ENCODE assay signal across 7 mouse cellular contexts in the genomic region with DNA sequence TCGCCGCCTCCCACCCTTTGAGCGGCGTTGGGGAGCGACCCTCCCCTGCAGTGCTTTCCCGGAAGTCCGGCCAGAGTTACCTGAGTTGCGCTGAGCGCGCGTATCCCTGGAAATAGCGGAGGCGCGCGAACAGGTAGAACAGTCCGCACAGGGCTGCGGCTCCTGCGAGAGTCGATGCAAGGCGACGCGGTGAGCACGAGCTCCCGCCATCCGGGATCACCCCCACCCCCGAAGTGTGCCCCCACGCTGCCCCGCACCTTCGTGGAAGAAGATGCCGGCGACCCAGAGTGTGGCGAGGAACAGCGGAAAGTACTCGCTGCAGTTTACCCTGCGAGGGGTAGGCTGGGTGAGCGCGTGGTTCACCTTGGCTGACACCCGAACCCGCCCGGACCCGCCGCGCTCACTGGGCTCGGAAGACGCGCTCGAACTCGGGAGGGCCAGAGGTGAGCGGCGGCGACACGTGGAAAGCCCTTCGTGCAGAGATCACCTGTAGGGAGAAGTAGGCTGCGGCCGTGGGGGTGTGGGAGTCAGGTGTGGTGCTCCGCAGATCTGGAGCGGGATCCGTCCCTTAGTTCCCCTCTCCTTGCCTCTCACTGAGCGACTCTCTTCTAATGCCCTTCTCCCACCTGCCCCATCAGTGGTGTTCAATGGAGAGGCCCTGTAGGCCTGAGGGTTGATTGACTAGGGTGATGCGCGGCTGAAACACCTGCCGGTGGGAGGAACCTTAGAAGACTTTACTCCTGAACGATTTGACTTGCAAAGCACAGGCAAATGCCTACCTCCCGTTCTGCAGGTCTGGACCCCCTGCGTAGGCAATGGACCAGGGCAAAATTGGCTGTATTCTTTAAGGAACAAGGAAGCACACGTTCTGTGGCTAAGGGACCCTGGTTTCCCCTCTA. TPM values are rescaled to one million over a fixed set of nuclear protein-coding genes. Genes with fewer than 3 reads are reported as not detected.
A peak's percentile ranks its signal among the peaks of the same experiment; 100 is the strongest.
DNase-seq lines count a peak whose midpoint lies in the region; ATAC-seq and TF ChIP-seq lines count a peak whose summit lies in the region.

No protein-coding gene starts in this region.

- peak overlapping the region; percentile 68 for H3K4me3 ChIP-seq in lung, embryonic 16.5 days (ENCODE audit: low read length)
- peak overlapping the region; percentile 65 for H3K4me3 ChIP-seq in embryonic facial prominence, embryonic 13.5 days
- peak overlapping the region; percentile 66 for H3K4me3 ChIP-seq in intestine, postnatal 0 days (ENCODE audit: low read depth, low read length)
- peak overlapping the region; percentile 55 for H3K4me3 ChIP-seq in midbrain, embryonic 16.5 days (ENCODE audit: low read depth, low read length)

- H3K4me1 ChIP-seq in lung, embryonic 16.5 days (replicated peaks; ENCODE audit: control insufficient read depth, insufficient read depth, low read length) = peaks cover 10% of the 10 kb centered on the region
- H3K4me1 ChIP-seq in embryonic facial prominence, embryonic 13.5 days = peaks cover 17% of the 10 kb centered on the region
- no peaks in the 10 kb centered on the region for H3K4me1 ChIP-seq in intestine, postnatal 0 days (replicated peaks; ENCODE audit: control insufficient read depth, insufficient read depth, low read length)
- H3K4me1 ChIP-seq in midbrain, embryonic 16.5 days (ENCODE audit: control insufficient read depth, insufficient read depth, low read length) = peaks cover 9% of the 10 kb centered on the region; the same call in 1 of the 2 replicates

- 3% methylated on average over 63 of the region's 66 CpGs for WGBS in lung, embryonic 16.5 days
- WGBS in embryonic facial prominence, embryonic 13.5 days = 1% methylated on average over 66 of the region's 66 CpGs
- WGBS in intestine, postnatal 0 days = 2% methylated on average over 65 of the region's 66 CpGs
- WGBS in midbrain, embryonic 16.5 days = 1% methylated on average over 66 of the region's 66 CpGs

- peaks cover 18% of the 10 kb centered on the region for H3K36me3 ChIP-seq in lung, embryonic 16.5 days (ENCODE audit: control insufficient read depth, insufficient read depth, low read length)
- peaks cover 33% of the 10 kb centered on the region for H3K36me3 ChIP-seq in embryonic facial prominence, embryonic 13.5 days
- peaks cover 33% of the 10 kb centered on the region for H3K36me3 ChIP-seq in intestine, postnatal 0 days (ENCODE audit: control insufficient read depth, insufficient read depth)
- H3K36me3 ChIP-seq in midbrain, embryonic 16.5 days (ENCODE audit: control insufficient read depth, insufficient read depth, low read length) = peaks cover 26% of the 10 kb centered on the region

- peak; percentile 26 for ATAC-seq in lung, embryonic 16.5 days (ENCODE audit: low read depth)
- ATAC-seq in embryonic facial prominence, embryonic 13.5 days (ENCODE audit: insufficient number of reproducible peaks, insufficient read depth, low FRiP score, low TSS enrichment, low read depth) = peak; percentile 40
- peak; percentile 66 for ATAC-seq in intestine, postnatal 0 days
- peak; percentile 76 for ATAC-seq in midbrain, embryonic 16.5 days

- H3K27ac ChIP-seq in lung, embryonic 16.5 days (ENCODE audit: low read length) = no peak overlapping the region
- no peak overlapping the region for H3K27ac ChIP-seq in embryonic facial prominence, embryonic 13.5 days
- peak overlapping the region; percentile 41; the same call in 1 of the 2 replicates for H3K27ac ChIP-seq in intestine, postnatal 0 days (ENCODE audit: low read depth, low read length)
- H3K27ac ChIP-seq in midbrain, embryonic 16.5 days (ENCODE audit: low read length) = no peak overlapping the region

- no peaks in the 10 kb centered on the region for H3K9me3 ChIP-seq in lung, embryonic 16.5 days (ENCODE audit: control insufficient read depth, low read length)
- no peaks in the 10 kb centered on the region for H3K9me3 ChIP-seq in embryonic facial prominence, embryonic 13.5 days
- H3K9me3 ChIP-seq in intestine, postnatal 0 days (ENCODE audit: control insufficient read depth) = no peaks in the 10 kb centered on the region
- no peaks in the 10 kb centered on the region for H3K9me3 ChIP-seq in midbrain, embryonic 16.5 days (replicated peaks; ENCODE audit: control insufficient read depth, low read length, poor library complexity, severe bottlenecking)

- H3K9ac ChIP-seq in lung, embryonic 16.5 days (ENCODE audit: low read length) = peak overlapping the region; percentile 65
- H3K9ac ChIP-seq in embryonic facial prominence, embryonic 13.5 days = peak overlapping the region; percentile 76
- H3K9ac ChIP-seq in intestine, postnatal 0 days (ENCODE audit: low read depth, low read length) = peak overlapping the region; percentile 60
- peak overlapping the region; percentile 51 for H3K9ac ChIP-seq in midbrain, embryonic 16.5 days (ENCODE audit: low read depth, low read length)

- no peak for DNase-seq in lung, adult 18-20 months
- DNase-seq in embryo, embryonic 11 days = no peak
- DNase-seq in embryo, embryonic 10.5 days (ENCODE audit: low spot score) = no peak

- TF ChIP-seq CTCF in intestine, postnatal 0 days (IDR thresholded peaks at IDR 0.05; ENCODE audit: low read depth) = no peak

- H3K4me2 ChIP-seq in lung, embryonic 16.5 days (ENCODE audit: low read depth, low read length) = peak overlapping the region; percentile 97
- peak overlapping the region; percentile 93 for H3K4me2 ChIP-seq in embryonic facial prominence, embryonic 13.5 days
- peak overlapping the region; percentile 97 for H3K4me2 ChIP-seq in intestine, postnatal 0 days (replicated peaks; ENCODE audit: low read depth)
- peak overlapping the region; percentile 92 for H3K4me2 ChIP-seq in midbrain, embryonic 16.5 days (ENCODE audit: low read length)

- peaks cover 4% of the 10 kb centered on the region; the same call in 1 of the 2 replicates for H3K27me3 ChIP-seq in lung, embryonic 16.5 days (ENCODE audit: control insufficient read depth, insufficient read depth, low read depth, low read length)
- peaks cover 45% of the 10 kb centered on the region for H3K27me3 ChIP-seq in embryonic facial prominence, embryonic 13.5 days
- H3K27me3 ChIP-seq in intestine, postnatal 0 days (replicated peaks; ENCODE audit: control insufficient read depth, insufficient read depth, low read length) = no peaks in the 10 kb centered on the region
- H3K27me3 ChIP-seq in midbrain, embryonic 16.5 days (ENCODE audit: control insufficient read depth, insufficient read depth, low read depth, low read length) = peaks cover 15% of the 10 kb centered on the region

RNA-seq across cellular contexts. Expression of gene Ltc4s, which starts 1.2 kb away (rescaled TPM):
- polyA plus RNA-seq in lung, embryonic 16.5 days (2015; fragmentation: Nextera tagmentation; extraction: Ambion mirVana) = 2.7 and 3.6 TPM in 2 replicates
- polyA plus RNA-seq in embryonic facial prominence, embryonic 13.5 days (2015; fragmentation: Nextera tagmentation; extraction: Ambion mirVana) = 1.7 and 1.8 TPM in 2 replicates
- 39.5 and 54.4 TPM in 2 replicates for polyA plus RNA-seq in intestine, postnatal 0 days (2015; fragmentation: Nextera tagmentation; extraction: Ambion mirVana)
- polyA plus RNA-seq in midbrain, embryonic 16.5 days (2015; fragmentation: Nextera tagmentation; extraction: Ambion mirVana) = 1.8 and 3.3 TPM in 2 replicates

RNA-seq across cellular contexts. Expression of gene Mgat4b, which starts 26.5 kb away (rescaled TPM):
- polyA plus RNA-seq in lung, embryonic 16.5 days (2015; fragmentation: Nextera tagmentation; extraction: Ambion mirVana) = 5.8 and 7.3 TPM in 2 replicates
- polyA plus RNA-seq in embryonic facial prominence, embryonic 13.5 days (2015; fragmentation: Nextera tagmentation; extraction: Ambion mirVana) = 15.8 and 21.5 TPM in 2 replicates
- 33.2 and 35.0 TPM in 2 replicates for polyA plus RNA-seq in intestine, postnatal 0 days (2015; fragmentation: Nextera tagmentation; extraction: Ambion mirVana)
- polyA plus RNA-seq in midbrain, embryonic 16.5 days (2015; fragmentation: Nextera tagmentation; extraction: Ambion mirVana) = 33.3 and 38.3 TPM in 2 replicates

RNA-seq across cellular contexts. Expression of gene Sqstm1, which starts 26.6 kb away (rescaled TPM):
- 257 and 295 TPM in 2 replicates for polyA plus RNA-seq in lung, embryonic 16.5 days (2015; fragmentation: Nextera tagmentation; extraction: Ambion mirVana)
- 193 and 206 TPM in 2 replicates for polyA plus RNA-seq in embryonic facial prominence, embryonic 13.5 days (2015; fragmentation: Nextera tagmentation; extraction: Ambion mirVana)
- 197 and 213 TPM in 2 replicates for polyA plus RNA-seq in intestine, postnatal 0 days (2015; fragmentation: Nextera tagmentation; extraction: Ambion mirVana)
- polyA plus RNA-seq in midbrain, embryonic 16.5 days (2015; fragmentation: Nextera tagmentation; extraction: Ambion mirVana) = 374 and 394 TPM in 2 replicates

RNA-seq across cellular contexts. Expression of gene Maml1, which starts 54.9 kb away (rescaled TPM):
- polyA plus RNA-seq in lung, embryonic 16.5 days (2015; fragmentation: Nextera tagmentation; extraction: Ambion mirVana) = 5.2 and 5.9 TPM in 2 replicates
- polyA plus RNA-seq in embryonic facial prominence, embryonic 13.5 days (2015; fragmentation: Nextera tagmentation; extraction: Ambion mirVana) = 7.1 and 8.1 TPM in 2 replicates
- polyA plus RNA-seq in intestine, postnatal 0 days (2015; fragmentation: Nextera tagmentation; extraction: Ambion mirVana) = 2.5 and 2.6 TPM in 2 replicates
- polyA plus RNA-seq in midbrain, embryonic 16.5 days (2015; fragmentation: Nextera tagmentation; extraction: Ambion mirVana) = 2.0 and 2.5 TPM in 2 replicates

Comparison
In these comparisons a context has a peak if more than half of its experiments do, and no peak if none do; other contexts are left out.
1. ATAC-seq: peak in every context shown above with its lines; median percentile 76 in midbrain, embryonic 16.5 days; 66 in intestine, postnatal 0 days; 40 in embryonic facial prominence, embryonic 13.5 days; 26 in lung, embryonic 16.5 days.